Mouse (Mus musculus) MEL (cell line): ENCODE data around the gene Grid1. TPM values are rescaled to one million over a fixed set of nuclear protein-coding genes. Genes with fewer than 3 reads are reported as not detected.

Source experiments
- DNase-seq: peaks from one replicate; pipeline ENCODE4 v3.0.0; 2011; ENCODE audit warnings: low read depth, low spot score
- H3K27ac ChIP-seq: 2 replicates; pipeline ENCODE4 v1.5.1; 2012; ENCODE audit warnings: low read depth, mild to moderate bottlenecking, control low read depth, low read length, moderate library complexity; ENCODE audit not compliant: control insufficient read depth
- H3K27me3 ChIP-seq, 2 experiments: fragments of 150-350 bp in 1 of 2; sonication (generic) in 1 of 2; 2 replicates each; pipeline ENCODE4 v1.6.1; 2012; ENCODE audit warnings: low read length in 2 of 2, mild to moderate bottlenecking in 2 of 2, improper control_type of control experiment in 1 of 2, moderate library complexity in 1 of 2; ENCODE audit not compliant: insufficient read depth in 2 of 2, control insufficient read depth in 1 of 2
- H3K36me3 ChIP-seq, 2 experiments: 2 replicates each; pipeline ENCODE4 v1.6.1; 2012 to 2014; ENCODE audit warnings: low read length in 2 of 2, improper control_type of control experiment in 1 of 2, inconsistent platforms in 1 of 2, mild to moderate bottlenecking in 1 of 2; ENCODE audit not compliant: insufficient read depth in 2 of 2, control insufficient read depth in 1 of 2
- H3K4me1 ChIP-seq, 2 experiments: fragments of 150-350 bp in 1 of 2; sonication (generic) in 1 of 2; 2 replicates each; pipeline ENCODE4 v1.6.1; 2012; ENCODE audit warnings: low read length in 2 of 2, improper control_type of control experiment in 1 of 2, mild to moderate bottlenecking in 1 of 2; ENCODE audit not compliant: insufficient read depth in 2 of 2, control insufficient read depth in 1 of 2
- H3K4me3 ChIP-seq, 2 experiments: fragments of 150-350 bp in 1 of 2; sonication (generic) in 1 of 2; 2 replicates each; pipeline ENCODE4 v1.5.1; 2012; ENCODE audit warnings: low read depth in 2 of 2, low read length in 2 of 2, mild to moderate bottlenecking in 2 of 2, moderate library complexity in 2 of 2, control low read depth in 1 of 2, improper control_type of control experiment in 1 of 2; ENCODE audit not compliant: control insufficient read depth in 1 of 2, insufficient read depth in 1 of 2
- H3K79me2 ChIP-seq: 2 replicates; pipeline ENCODE4 v1.6.1; 2012; ENCODE audit warnings: mild to moderate bottlenecking, low read length, moderate library complexity; ENCODE audit not compliant: control insufficient read depth, poor library complexity, insufficient read depth
- H3K9ac ChIP-seq: 2 replicates; pipeline ENCODE4 v1.6.1; 2012; ENCODE audit warnings: low read depth, mild to moderate bottlenecking, control low read depth, low read length, moderate library complexity; ENCODE audit not compliant: control insufficient read depth, poor library complexity, severe bottlenecking
- H3K9me3 ChIP-seq: fragments of 150-350 bp; sonication (generic); replicated peaks from 2 replicates; pipeline ENCODE4 v1.6.1; 2012; ENCODE audit warnings: mild to moderate bottlenecking, low read length, improper control_type of control experiment, moderate library complexity; ENCODE audit not compliant: insufficient read depth
- CHD1 ChIP-seq: IDR thresholded peaks from 2 replicates; pipeline ENCODE4 v1.6.1; 2012; ENCODE audit warnings: low read depth, mild to moderate bottlenecking, inconsistent platforms, low read length, improper control_type of control experiment
- E2F4 ChIP-seq: IDR thresholded peaks from 2 replicates; pipeline ENCODE4 v1.6.1; 2011; ENCODE audit warnings: low read depth, low read length, improper control_type of control experiment, borderline replicate concordance
- ETS1 ChIP-seq: IDR thresholded peaks from 2 replicates; pipeline ENCODE4 v1.6.1; 2012; ENCODE audit warnings: low read depth, mild to moderate bottlenecking, inconsistent platforms, low read length, improper control_type of control experiment, moderate library complexity
- JUND ChIP-seq: IDR thresholded peaks from 2 replicates; pipeline ENCODE4 v1.6.1; 2011; ENCODE audit warnings: low read depth, mild to moderate bottlenecking, improper control_type of control experiment, low read length
- KAT2A ChIP-seq: conservative IDR thresholded peaks from 2 replicates; pipeline ENCODE4 v1.6.1; 2012; ENCODE audit warnings: low read depth, low read length, improper control_type of control experiment, inconsistent platforms
- MAFK ChIP-seq: IDR thresholded peaks from 2 replicates; pipeline ENCODE4 v1.6.1; 2011; ENCODE audit warnings: low read depth, mild to moderate bottlenecking, low read length, improper control_type of control experiment, borderline replicate concordance
- MAZ ChIP-seq: IDR thresholded peaks from 2 replicates; pipeline ENCODE4 v1.6.1; 2012; ENCODE audit warnings: low read depth, mild to moderate bottlenecking, inconsistent platforms, low read length, improper control_type of control experiment
- MEF2A ChIP-seq: IDR thresholded peaks from 2 replicates; pipeline ENCODE4 v1.6.1; 2014; ENCODE audit warnings: low read depth, mild to moderate bottlenecking, inconsistent platforms, low read length, improper control_type of control experiment; ENCODE audit not compliant: poor library complexity, insufficient replicate concordance, severe bottlenecking; ENCODE audit errors: extremely low read depth
- MXI1 ChIP-seq: IDR thresholded peaks from 2 replicates; pipeline ENCODE4 v1.6.1; 2011; ENCODE audit warnings: mild to moderate bottlenecking, low read depth, low read length, improper control_type of control experiment
- MYC ChIP-seq: IDR thresholded peaks from 2 replicates; pipeline ENCODE4 v1.6.1; 2011; ENCODE audit warnings: low read depth, mild to moderate bottlenecking, low read length, improper control_type of control experiment, moderate library complexity
- NRF1 ChIP-seq: IDR thresholded peaks from 2 replicates; pipeline ENCODE4 v1.6.1; 2014; ENCODE audit warnings: low read depth, mild to moderate bottlenecking, inconsistent platforms, low read length, improper control_type of control experiment, moderate library complexity; ENCODE audit not compliant: poor library complexity, insufficient read depth, severe bottlenecking
- POLR2A ChIP-seq, 2 experiments: IDR thresholded peaks; 2 replicates each; pipeline ENCODE4 v1.6.1; 2011 to 2012; ENCODE audit warnings: low read length in 2 of 2, mild to moderate bottlenecking in 2 of 2, control low read depth in 1 of 2, improper control_type of control experiment in 1 of 2, low read depth in 1 of 2, moderate library complexity in 1 of 2; ENCODE audit not compliant: control insufficient read depth in 1 of 2, insufficient read depth in 1 of 2, poor library complexity in 1 of 2
- POLR2AphosphoS5 ChIP-seq: IDR thresholded peaks from 2 replicates; pipeline ENCODE4 v1.6.1; 2012; ENCODE audit warnings: low read depth, borderline replicate concordance, mild to moderate bottlenecking, inconsistent platforms, low read length, moderate library complexity, mixed read lengths
- RCOR1 ChIP-seq: IDR thresholded peaks from 2 replicates; pipeline ENCODE4 v1.6.1; 2012; ENCODE audit warnings: low read depth, mild to moderate bottlenecking, inconsistent platforms, low read length, improper control_type of control experiment
- SMC3 ChIP-seq: IDR thresholded peaks from 2 replicates; pipeline ENCODE4 v1.6.1; 2011; ENCODE audit warnings: low read depth, low read length, improper control_type of control experiment
- TCF12 ChIP-seq: IDR thresholded peaks from 2 replicates; pipeline ENCODE4 v1.6.1; 2014; ENCODE audit warnings: low read depth, mild to moderate bottlenecking, inconsistent platforms, low read length, improper control_type of control experiment, moderate library complexity
- UBTF ChIP-seq: IDR thresholded peaks from 2 replicates; pipeline ENCODE4 v1.6.1; 2012; ENCODE audit warnings: low read depth, mild to moderate bottlenecking, inconsistent platforms, low read length, improper control_type of control experiment, moderate library complexity, borderline replicate concordance; ENCODE audit not compliant: insufficient read depth
- USF1 ChIP-seq: IDR thresholded peaks from 2 replicates; pipeline ENCODE4 v1.6.1; 2014; ENCODE audit warnings: low read depth, mild to moderate bottlenecking, inconsistent platforms, low read length, improper control_type of control experiment, moderate library complexity
- ZMIZ1 ChIP-seq: IDR thresholded peaks from 2 replicates; pipeline ENCODE4 v1.6.1; 2012; ENCODE audit warnings: low read depth, mild to moderate bottlenecking, inconsistent platforms, low read length, improper control_type of control experiment, moderate library complexity
- ZNF384 ChIP-seq: IDR thresholded peaks from 2 replicates; pipeline ENCODE4 v1.6.1; 2012; ENCODE audit warnings: low read depth, mild to moderate bottlenecking, inconsistent platforms, low read length, improper control_type of control experiment
- polyA plus RNA-seq, 2 experiments: library from polyadenylated mRNA; stranded (reverse) in 1 of 2; unstranded in 1 of 2; fragments of >175 nt in 1 of 2; fragments of >200 nt in 1 of 2; gene quantifications; 2 replicates each; pipeline versions ENCODE4 v1.2.1 to v1.2.4; 2012; ENCODE audit warnings: low replicate concordance in 2 of 2, low read depth in 1 of 2; ENCODE audit not compliant: insufficient read length in 2 of 2, insufficient read depth in 1 of 2, missing spikeins in 1 of 2
- total RNA-seq: library from RNA; depleted of rRNA; stranded (reverse); fragments of 300-350 nt; gene quantifications from 2 replicates; pipeline ENCODE4 v1.2.3, GENCODE M21; 2012

Gene Grid1
- total and polyA plus RNA-seq, 3 experiments, result not detected

GRCm38 (mm10) chr14:35049231-35049630 is 229.3 kb downstream of the Grid1 start:
- TF ChIP-seq MAFK (no peak), RCOR1 (no peak), KAT2A (no peak)
- H3K9ac ChIP-seq, result no peak overlapping the region
- H3K27ac ChIP-seq, result no peak overlapping the region
- no peak for DNase-seq
- no peak overlapping the region for H3K4me3 ChIP-seq
- H3K36me3 ChIP-seq, result no peaks in the 10 kb centered on the region
- H3K27me3 ChIP-seq, result no peaks in the 10 kb centered on the region
- no peaks in the 10 kb centered on the region for H3K9me3 ChIP-seq
- H3K79me2 ChIP-seq, result no peaks in the 10 kb centered on the region
- H3K4me1 ChIP-seq, result no peaks in the 10 kb centered on the region

GRCm38 (mm10) chr14:35054139-35054538 is 234.2 kb downstream of the Grid1 start:
- Histone ChIP-seq H3K9me3 (no peaks in the 10 kb centered on the region), H3K4me3 (no peak overlapping the region), H3K36me3 (no peaks in the 10 kb centered on the region), H3K4me1 (no peaks in the 10 kb centered on the region), H3K9ac (no peak overlapping the region), H3K27ac (no peak overlapping the region), H3K79me2 (no peaks in the 10 kb centered on the region), H3K27me3 (no peaks in the 10 kb centered on the region)
- DNase-seq, result no peak
- no peak for TF ChIP-seq UBTF
- TF ChIP-seq ETS1, result no peak
- TF ChIP-seq NRF1, result no peak
- TF ChIP-seq MEF2A, result no peak
- TF ChIP-seq POLR2A (IDR thresholded peaks at IDR 0.05; ENCODE audit: control insufficient read depth in 1 of 2, insufficient read depth in 1 of 2, low read depth in 1 of 2, low read length in 2 of 2, poor library complexity in 1 of 2), result no peak
- TF ChIP-seq MAZ, result no peak
- TF ChIP-seq JUND, result no peak
- no peak for TF ChIP-seq CHD1
- no peak for TF ChIP-seq RCOR1
- TF ChIP-seq TCF12, result no peak
- no peak for TF ChIP-seq ZNF384
- TF ChIP-seq MXI1, result no peak
- TF ChIP-seq POLR2AphosphoS5, result no peak
- no peak for TF ChIP-seq E2F4

GRCm38 (mm10) chr14:35074636-35075035 is 254.7 kb downstream of the Grid1 start:
- Histone ChIP-seq H3K27me3 (no peaks in the 10 kb centered on the region), H3K27ac (no peak overlapping the region), H3K36me3 (no peaks in the 10 kb centered on the region), H3K4me3 (no peak overlapping the region), H3K79me2 (no peaks in the 10 kb centered on the region), H3K9me3 (no peaks in the 10 kb centered on the region), H3K9ac (no peak overlapping the region), H3K4me1 (no peaks in the 10 kb centered on the region)
- no peak for TF ChIP-seq ZMIZ1
- no peak for TF ChIP-seq MYC
- TF ChIP-seq SMC3, result no peak
- no peak for TF ChIP-seq USF1
- no peak for DNase-seq
